Mouse (Mus musculus) thymus, adult 2 months (tissue): ENCODE results near the gene Pfkfb2. TPM values are rescaled to one million over a fixed set of nuclear protein-coding genes. Genes with fewer than 3 reads are reported as not detected.

ENCODE experiments used
- DNase-seq: peaks from one replicate; pipeline ENCODE4 v3.0.0; 2021
- H3K27ac ChIP-seq: fragments of 200-500 bp; 2 replicates; pipeline ENCODE4 v1.5.1; 2012; ENCODE audit warnings: low read length, control low read depth; ENCODE audit not compliant: control insufficient read depth, insufficient read depth
- H3K27me3 ChIP-seq: fragments of 200-500 bp; 2 replicates; pipeline ENCODE4 v1.6.1; 2012; ENCODE audit warnings: mild to moderate bottlenecking, low read length, moderate library complexity, mixed read lengths; ENCODE audit not compliant: control insufficient read depth, insufficient read depth
- H3K36me3 ChIP-seq: fragments of 200-500 bp; 2 replicates; pipeline ENCODE4 v1.6.1; 2012; ENCODE audit warnings: mild to moderate bottlenecking, low read length, moderate library complexity; ENCODE audit not compliant: control insufficient read depth, insufficient read depth
- H3K4me1 ChIP-seq: fragments of 200-500 bp; replicated peaks from 2 replicates; pipeline ENCODE4 v1.6.1; 2012; ENCODE audit warnings: low read length; ENCODE audit not compliant: control insufficient read depth, insufficient read depth
- H3K4me3 ChIP-seq: fragments of 200-500 bp; 2 replicates; pipeline ENCODE4 v1.5.1; 2012; ENCODE audit warnings: mild to moderate bottlenecking, low read length, control low read depth, moderate library complexity; ENCODE audit not compliant: control insufficient read depth, insufficient read depth
- CTCF ChIP-seq: fragments of 200-500 bp; IDR thresholded peaks from 2 replicates; pipeline ENCODE4 v1.5.1; 2012; ENCODE audit warnings: mild to moderate bottlenecking, control low read depth, low read length, moderate library complexity, borderline replicate concordance; ENCODE audit not compliant: control insufficient read depth, poor library complexity, insufficient read depth; ENCODE audit errors: extremely low read depth
- POLR2A ChIP-seq: fragments of 200-500 bp; IDR thresholded peaks from 2 replicates; pipeline ENCODE4 v1.6.1; 2012; ENCODE audit warnings: mild to moderate bottlenecking, low read length, control low read depth, moderate library complexity; ENCODE audit not compliant: control insufficient read depth, poor library complexity, insufficient read depth; ENCODE audit errors: extremely low read depth
- WGBS: fragments of 180-500 bp; shearing (Covaris S2); methylation state at CpG from one replicate; pipeline ENCODE4 v1.1.7; 2018; 5-methylcytosine and 5-hydroxymethylcytosine counted together
- polyA plus RNA-seq: library from polyadenylated mRNA; depleted of rRNA; stranded (reverse); fragments of >200 nt; gene quantifications from 2 replicates; pipeline ENCODE4 v1.2.3, GENCODE M21; 2012

Gene Pfkfb2
- polyA plus RNA-seq, 1 experiment, result 9.5 TPM

DNA sequence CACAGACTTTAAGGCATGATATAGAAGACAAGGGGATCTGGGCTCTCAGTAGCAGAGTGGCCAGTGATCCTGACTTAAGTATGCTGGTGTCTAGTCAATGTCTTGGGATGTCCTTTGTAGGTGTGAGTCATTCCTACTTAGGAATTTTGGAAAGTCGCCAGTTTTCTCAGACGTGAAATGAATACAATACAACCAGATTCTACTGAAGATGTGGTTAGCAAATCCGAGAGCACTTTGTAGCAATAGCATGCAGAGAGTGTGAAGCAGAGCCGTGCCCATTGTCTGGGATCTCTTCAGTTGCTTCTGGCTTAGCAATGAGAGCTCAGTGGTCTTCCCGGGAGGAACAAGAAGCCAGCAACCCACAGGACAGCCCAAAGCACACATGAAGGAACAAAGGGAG lies 5.4 kb upstream of the Pfkfb2 start:
- Histone ChIP-seq H3K27me3 (no peaks in the 10 kb centered on the region), H3K27ac (no peak overlapping the region), H3K36me3 (no peaks in the 10 kb centered on the region), H3K4me1 (no peaks in the 10 kb centered on the region), H3K4me3 (no peak overlapping the region)
- 93% methylated on average over 5 of the region's 5 CpGs for WGBS
- DNase-seq, result no peak
- no peak for TF ChIP-seq POLR2A
- no peak for TF ChIP-seq CTCF

GRCm38 (mm10) chr1:130733671-130734070 lies 4.6 kb upstream of the Pfkfb2 start:
- H3K4me1 ChIP-seq, result no peaks in the 10 kb centered on the region
- H3K36me3 ChIP-seq, result no peaks in the 10 kb centered on the region
- TF ChIP-seq POLR2A (no peak), CTCF (no peak)
- no peak overlapping the region for H3K4me3 ChIP-seq
- 99% methylated on average over 4 of the region's 4 CpGs for WGBS
- DNase-seq, result no peak
- no peaks in the 10 kb centered on the region for H3K27me3 ChIP-seq
- no peak overlapping the region for H3K27ac ChIP-seq

GRCm38 (mm10) chr1:130732706-130733658 lies 3.9 kb upstream of the Pfkfb2 start:
- no peak for DNase-seq
- H3K27ac ChIP-seq, result no peak overlapping the region
- no peaks in the 10 kb centered on the region for H3K27me3 ChIP-seq
- WGBS, result 75% methylated on average over 13 of the region's 13 CpGs
- no peaks in the 10 kb centered on the region for H3K4me1 ChIP-seq
- no peaks in the 10 kb centered on the region for H3K36me3 ChIP-seq
- H3K4me3 ChIP-seq, result no peak overlapping the region
- TF ChIP-seq CTCF, result no peak
- no peak for TF ChIP-seq POLR2A

DNA sequence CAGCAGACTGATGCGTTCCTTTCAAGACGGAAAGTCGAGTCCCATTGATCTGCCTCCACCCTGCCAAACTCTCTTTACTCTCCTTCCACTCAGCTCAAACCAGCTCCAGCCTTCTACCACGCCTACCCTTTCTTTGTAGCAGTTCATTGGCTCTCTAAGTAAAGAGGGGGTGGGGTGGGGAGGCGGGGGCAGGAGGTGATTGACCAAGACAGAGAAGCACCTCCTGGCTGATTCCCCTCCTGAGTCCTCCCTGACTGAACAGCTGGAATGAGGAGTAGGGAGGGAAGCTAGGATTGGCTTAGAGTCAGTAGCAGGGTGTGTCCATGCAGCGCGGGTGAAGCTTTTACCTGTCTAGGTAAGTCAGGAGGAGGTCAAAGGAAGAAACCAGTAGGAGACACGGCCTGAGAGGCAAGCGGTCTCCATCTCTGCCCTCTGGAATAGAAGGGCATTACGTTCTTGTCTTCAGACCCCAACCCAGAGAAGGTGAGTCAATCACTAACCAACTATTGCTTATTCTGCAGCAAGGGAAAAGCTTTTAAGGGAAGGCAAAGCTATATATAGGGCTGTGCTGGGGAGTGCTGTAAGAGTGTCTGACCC lies 2.8 kb upstream of the Pfkfb2 start, which contains the start of gene AA986860:
Gene AA986860, plus strand, starts transcription at position 236 of the 597 bp plus-strand sequence.
- Histone ChIP-seq H3K36me3 (no peaks in the 10 kb centered on the region), H3K27ac (no peak within 1 kb of the TSS), H3K4me3 (no peak within 1 kb of the TSS), H3K4me1 (no peaks in the 10 kb centered on the region), H3K27me3 (no peaks in the 10 kb centered on the region)
- 79% methylated on average over 10 of the region's 10 CpGs for WGBS
- DNase-seq, result no peak
- TF ChIP-seq CTCF, result no peak
- no peak for TF ChIP-seq POLR2A

- Histone ChIP-seq H3K4me3 (no peak overlapping the region), H3K36me3 (no peaks in the 10 kb centered on the region), H3K27ac (no peak overlapping the region), H3K27me3 (no peaks in the 10 kb centered on the region), H3K4me1 (no peaks in the 10 kb centered on the region)
- 94% methylated on average over 3 of the region's 3 CpGs for WGBS
- no peak for TF ChIP-seq CTCF
- TF ChIP-seq POLR2A, result no peak
- DNase-seq, result no peak
Observed at GRCm38 (mm10) chr1:130728708-130729107, 345 bp downstream of the Pfkfb2 start.

DNA sequence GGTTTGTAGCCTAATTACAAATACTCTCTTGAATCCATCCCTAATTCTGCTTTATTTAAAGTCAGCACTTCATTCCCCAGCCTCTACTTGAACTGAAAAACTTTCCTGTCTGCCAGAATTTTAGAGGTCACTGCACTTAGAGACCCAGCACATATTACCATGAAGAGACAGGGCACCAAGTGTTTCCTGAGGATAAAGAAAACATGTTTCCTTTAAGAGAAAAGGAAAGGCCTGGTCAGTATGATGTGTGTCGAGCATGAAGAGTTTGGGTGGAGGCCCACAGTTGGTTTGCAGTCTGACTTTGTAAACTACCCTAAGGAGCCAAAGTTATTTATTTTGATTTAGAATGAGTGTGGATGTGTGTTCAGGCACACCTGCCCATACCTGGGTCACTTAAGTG lies 983 bp downstream of the Pfkfb2 start:
- no peak for DNase-seq
- 87% methylated on average over 1 of the region's 1 CpGs for WGBS
- Histone ChIP-seq H3K27me3 (no peaks in the 10 kb centered on the region), H3K4me1 (no peaks in the 10 kb centered on the region), H3K36me3 (no peaks in the 10 kb centered on the region), H3K4me3 (no peak overlapping the region), H3K27ac (no peak overlapping the region)
- TF ChIP-seq POLR2A (no peak), CTCF (no peak)

GRCm38 (mm10) chr1:130726396-130726795 lies 2.7 kb downstream of the Pfkfb2 start:
- Histone ChIP-seq H3K27me3 (no peaks in the 10 kb centered on the region), H3K4me3 (no peak overlapping the region), H3K36me3 (no peaks in the 10 kb centered on the region), H3K4me1 (no peaks in the 10 kb centered on the region), H3K27ac (no peak overlapping the region)
- WGBS, result 99% methylated on average over 2 of the region's 2 CpGs
- TF ChIP-seq POLR2A (no peak), CTCF (no peak)
- no peak for DNase-seq
